Mouse (Mus musculus) megakaryocyte, adult 5-6 weeks (primary cell): ENCODE results near the gene Khdc4. TPM values are rescaled to one million over a fixed set of nuclear protein-coding genes. Genes with fewer than 3 reads are reported as not detected.

Experiments
- ATAC-seq: 2 replicates; pipeline ENCODE4 v1.8.0; 2016; ENCODE audit warnings: mild to moderate bottlenecking, inconsistent platforms; ENCODE audit not compliant: poor library complexity, severe bottlenecking
- total RNA-seq, 2 experiments: library from RNA; stranded (forward) in 1 of 2; stranded (reverse) in 1 of 2; fragments of 153-499, 151-499 nt in 1 of 2; fragments of 221-1000, 200-1000 nt in 1 of 2; gene quantifications; 2 replicates each; pipeline versions ENCODE4 v1.2.3 to v1.2.4; 2015 to 2017

The Khdc4 gene
- total RNA-seq (2015) (50.6 and 52.1 TPM in 2 replicates), total RNA-seq (2017) (53.4 and 56.1 TPM in 2 replicates)

DNA sequence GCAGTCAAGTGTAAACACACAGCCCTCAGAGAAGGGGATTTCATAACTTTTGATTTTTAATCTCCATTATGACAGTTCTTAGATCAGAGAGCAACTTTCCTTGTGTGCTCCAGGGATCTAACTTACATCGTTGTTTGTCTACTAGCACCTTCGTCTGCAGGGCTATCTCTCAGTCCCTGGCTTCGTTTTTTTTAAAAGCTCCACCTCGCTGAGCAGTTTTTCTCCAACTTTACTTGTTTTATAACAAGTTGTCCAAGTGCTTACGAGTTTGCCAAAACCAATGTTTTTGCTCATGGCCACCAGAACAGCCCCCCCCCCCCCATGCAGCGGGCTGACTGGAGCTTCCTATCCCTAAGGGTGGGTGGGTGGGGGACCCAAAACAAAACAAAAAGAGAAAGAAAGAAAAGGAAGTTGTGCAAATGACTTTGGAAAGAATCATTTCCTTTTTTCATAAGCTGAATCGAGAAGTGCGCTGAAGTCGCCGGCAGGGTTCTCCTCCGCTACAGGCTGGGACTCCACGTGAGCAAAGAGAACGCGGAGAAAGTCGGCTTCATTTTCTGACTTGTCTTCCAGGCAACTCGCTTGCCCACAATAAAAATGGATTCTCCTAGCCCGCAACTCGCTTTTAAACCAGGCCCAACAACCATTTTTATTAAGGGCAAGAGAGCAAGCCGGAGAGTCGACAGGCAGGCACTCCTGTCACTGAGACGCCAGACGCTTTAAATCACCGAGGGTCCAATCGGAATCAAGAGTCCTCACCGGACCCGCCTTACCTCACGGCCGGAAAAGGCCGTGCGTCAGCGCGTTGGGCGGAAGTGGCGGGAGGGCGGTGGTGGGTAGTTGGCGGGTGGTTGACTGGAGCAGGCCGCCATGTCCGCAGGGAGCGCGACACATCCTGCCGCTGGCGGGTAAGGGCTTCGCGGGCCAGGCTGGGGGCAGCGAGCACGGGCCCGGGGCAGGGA, at the start of gene Khdc4:
Khdc4 (plus strand) TSS at position 824 of the 962 bp plus-strand sequence.
- peak; percentile 97 for ATAC-seq

DNA sequence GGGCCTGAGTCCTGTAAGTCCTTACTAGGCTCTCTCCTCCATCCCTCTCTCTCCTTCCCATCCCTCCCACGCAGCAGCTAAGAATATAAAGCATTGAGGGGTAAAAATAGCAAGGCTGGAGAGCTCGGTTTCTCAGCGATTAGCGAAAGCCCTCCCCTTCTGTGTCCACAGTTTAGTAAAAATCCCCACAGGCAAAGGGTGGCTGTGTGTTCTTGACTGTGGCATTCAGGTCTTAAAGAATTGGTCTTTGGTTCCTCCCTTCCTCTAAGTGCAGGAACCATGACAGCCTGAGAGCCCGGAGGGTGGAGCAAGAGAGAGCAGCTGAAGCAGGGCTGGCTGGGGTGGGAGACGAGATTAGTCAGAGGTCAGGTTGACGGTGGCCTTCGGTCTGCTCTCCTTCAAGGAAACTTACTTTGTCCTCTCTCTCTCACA, 49.0 kb upstream of the Khdc4 start:
- ATAC-seq: no peak

- no peak for ATAC-seq
Observed at GRCm38 (mm10) chr3:88637134-88637533, 48.5 kb upstream of the Khdc4 start.

GRCm38 (mm10) chr3:88639239-88639638, 46.4 kb upstream of the Khdc4 start:
- no peak for ATAC-seq

DNA sequence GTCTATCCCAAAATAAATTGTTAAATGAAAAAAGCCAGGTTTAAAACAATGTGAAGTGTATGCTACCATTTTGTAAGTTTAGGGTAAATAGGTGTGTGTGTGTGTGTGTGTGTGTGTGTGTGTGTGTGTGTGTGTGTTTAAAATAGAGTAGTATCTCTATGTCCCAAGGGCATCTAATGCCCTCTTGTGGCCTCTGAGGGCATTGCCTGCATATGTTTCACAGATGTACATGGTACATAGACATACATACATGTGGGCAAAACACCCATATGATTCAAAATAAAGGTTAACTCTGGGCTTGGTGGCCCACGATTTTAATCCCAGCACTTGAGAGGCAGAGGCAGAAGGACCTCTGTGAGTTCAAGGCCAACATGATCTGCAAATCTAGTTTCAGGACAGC, 44.9 kb upstream of the Khdc4 start:
- ATAC-seq: peak; percentile 80

DNA sequence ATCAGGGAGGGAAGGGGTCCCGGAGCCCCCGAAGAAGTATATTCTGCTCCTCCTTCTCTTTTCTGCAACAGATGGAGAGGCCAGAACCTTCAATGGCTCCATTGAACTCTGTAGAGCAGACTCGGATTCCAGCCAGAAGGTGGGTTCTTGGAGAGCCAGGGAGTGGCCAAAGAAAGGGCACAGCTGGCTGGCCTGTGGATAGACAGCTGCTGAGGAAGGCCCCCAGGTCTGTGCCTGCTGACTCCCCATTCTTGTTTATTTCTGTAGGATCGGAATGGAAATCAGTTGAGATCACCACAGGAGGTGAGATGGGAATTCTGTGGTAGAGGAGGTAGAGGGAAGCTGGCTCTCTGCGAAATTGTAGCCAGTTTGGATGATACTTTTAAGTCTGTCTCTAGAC, 42.5 kb upstream of the Khdc4 start:
- ATAC-seq: no peak

GRCm38 (mm10) chr3:88645937-88646336, 39.7 kb upstream of the Khdc4 start:
- no peak for ATAC-seq

DNA sequence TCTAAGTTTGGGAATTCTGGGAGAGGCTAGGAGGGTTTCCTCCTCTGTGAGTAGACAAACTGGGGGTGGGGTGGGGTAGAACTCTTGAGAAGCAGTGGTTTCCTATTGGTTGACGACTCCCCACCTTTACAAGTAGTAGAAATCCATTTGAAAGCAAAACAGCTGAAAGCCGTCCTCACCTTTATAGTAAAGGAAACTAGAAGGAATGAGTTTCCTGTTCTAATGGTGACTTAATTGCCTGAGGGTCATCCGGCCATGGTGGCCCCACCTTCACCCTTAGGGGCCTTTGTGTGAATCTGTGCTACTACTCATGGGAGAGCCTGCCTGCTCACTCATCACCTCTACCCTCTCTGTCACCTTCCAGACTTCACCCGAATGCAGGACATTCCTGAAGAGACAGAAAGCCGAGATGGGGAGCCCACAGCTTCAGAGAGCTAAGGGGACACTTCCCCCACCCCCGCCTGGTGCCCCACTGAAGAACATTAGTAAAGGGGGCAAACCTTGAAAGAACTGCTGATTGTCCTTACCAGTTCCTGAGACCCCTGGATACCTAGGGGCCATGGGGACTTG, 39.1 kb upstream of the Khdc4 start:
- ATAC-seq: no peak

- no peak for ATAC-seq
Observed at GRCm38 (mm10) chr3:88647076-88647475, 38.5 kb upstream of the Khdc4 start.

GRCm38 (mm10) chr3:88647779-88648413, 37.7 kb upstream of the Khdc4 start:
- peak; percentile 66 for ATAC-seq

DNA sequence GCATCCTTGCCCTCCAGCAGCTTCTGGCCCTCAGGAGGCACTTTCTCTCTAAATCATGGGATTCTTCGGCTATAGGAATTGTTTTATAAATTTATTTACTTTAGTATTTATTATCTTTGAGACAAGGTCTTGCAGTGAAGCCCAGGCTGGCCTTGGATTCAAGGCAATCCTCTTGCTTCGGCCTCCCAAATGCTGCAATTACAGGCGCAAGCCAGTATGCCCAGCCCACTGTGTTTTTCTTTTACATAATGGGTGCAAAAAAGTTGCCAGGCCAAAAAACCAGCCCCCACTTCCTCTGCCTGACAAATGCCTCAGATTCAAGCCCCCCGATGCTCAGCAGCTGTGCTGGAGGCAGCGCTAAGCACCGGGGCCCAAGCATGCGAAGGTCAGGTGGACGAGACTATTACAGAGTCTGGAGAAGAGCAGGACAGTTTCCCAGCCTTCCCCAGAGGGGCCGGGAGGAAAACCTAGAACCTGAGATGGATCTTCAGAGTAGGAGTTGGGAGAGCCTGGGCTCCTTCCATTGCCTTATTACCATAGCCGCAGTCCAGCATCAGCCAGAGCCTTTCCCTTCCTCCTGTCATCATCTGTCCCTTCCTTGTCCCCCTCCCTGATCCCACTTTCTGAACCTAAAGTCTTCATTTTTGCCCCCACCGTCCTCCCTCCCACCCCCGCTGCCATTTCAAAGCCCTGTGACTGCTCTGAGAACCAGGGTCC, 37.0 kb upstream of the Khdc4 start:
- ATAC-seq: no peak

- no peak for ATAC-seq
Observed at GRCm38 (mm10) chr3:88649186-88649585, 36.4 kb upstream of the Khdc4 start.

- no peak for ATAC-seq
Observed at GRCm38 (mm10) chr3:88649967-88650366, 35.6 kb upstream of the Khdc4 start.

DNA sequence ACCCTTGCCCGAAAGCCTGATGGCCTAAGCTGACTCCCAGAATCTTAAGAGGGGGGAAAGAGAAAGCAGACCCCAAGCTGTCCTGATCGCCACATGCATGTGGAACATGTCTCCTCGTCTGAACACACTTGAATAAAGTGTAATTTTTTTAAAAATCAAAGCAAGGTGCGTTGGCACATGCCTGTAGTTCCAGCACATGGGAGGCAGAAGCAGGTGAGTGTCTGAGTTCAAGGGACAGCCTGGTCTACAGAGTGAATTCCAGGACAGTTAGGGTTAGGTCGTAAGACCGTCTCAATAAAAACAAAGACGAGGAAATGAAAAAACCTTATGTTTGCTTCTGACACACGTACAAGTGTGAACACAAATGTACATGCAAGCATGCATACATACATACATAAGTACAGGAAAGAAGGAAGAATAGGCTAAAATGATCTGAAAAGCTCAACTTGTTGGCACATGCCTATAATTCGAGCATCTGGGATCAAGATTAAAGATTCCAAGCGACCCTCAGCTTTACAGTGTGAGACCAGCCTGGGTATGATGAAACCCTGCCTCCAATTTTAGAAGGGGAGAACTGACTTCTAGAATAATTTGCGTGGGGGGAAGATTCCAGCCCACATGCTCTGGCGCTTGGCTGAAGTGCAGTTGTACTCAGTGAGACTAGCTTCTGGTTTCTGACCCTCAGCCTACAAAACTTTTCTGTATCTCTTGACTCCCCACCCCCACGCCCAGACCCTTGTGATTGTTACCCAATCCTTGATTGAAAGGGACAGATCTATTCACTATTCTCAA, 34.7 kb upstream of the Khdc4 start:
- ATAC-seq: no peak

DNA sequence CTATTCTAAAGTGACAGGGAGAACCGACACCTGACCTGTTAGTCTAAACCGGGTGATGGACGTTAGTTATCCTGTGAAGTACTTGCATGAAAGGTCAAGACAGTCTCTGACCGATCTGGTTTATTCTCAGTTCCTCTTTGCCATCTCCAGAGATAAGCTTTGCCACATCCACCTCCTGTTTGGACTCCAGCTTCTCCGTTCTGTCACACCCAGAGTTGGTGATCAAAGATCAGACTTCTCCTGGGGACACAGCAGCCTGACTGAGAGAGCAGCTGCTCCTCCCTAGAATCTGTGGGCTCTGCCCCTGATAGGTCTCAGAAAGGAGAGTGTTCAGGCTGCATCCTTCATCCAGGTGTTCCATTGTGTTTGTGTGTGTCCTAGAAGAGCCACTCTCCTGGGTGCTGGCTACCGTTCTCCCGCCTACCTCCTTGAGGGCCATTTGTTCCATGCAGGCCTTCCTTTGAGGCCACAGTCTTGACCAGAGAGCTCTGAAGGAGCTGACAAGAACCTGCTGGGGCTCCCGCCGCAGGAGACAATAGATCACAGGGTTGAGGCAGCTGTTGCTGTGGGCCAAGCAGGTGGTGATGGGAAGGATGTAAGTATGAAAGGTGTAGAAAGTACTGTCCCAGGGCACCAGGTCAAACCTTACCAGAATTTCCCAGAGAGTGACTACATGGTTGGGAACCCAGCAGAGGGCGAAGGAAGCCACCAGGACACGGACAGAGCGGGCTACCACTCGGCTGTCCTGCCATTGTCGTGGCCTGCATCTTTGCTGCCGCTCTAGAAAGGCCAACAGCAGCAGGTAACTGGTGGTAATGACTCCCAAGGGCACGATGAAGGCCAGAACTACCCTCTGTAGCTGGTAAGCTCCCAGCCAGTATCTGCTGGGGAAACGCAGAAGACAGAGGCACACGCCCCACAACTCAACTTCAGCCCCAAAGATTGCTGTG, 33.7 kb upstream of the Khdc4 start:
- ATAC-seq: peak; percentile 55

GRCm38 (mm10) chr3:88652846-88653515, 32.6 kb upstream of the Khdc4 start, which contains the start of gene Rxfp4:
TSS of gene Rxfp4 (minus strand) at chr3:88653142.
- no peak for ATAC-seq

- ATAC-seq: no peak
Observed at GRCm38 (mm10) chr3:88653516-88654370, 31.9 kb upstream of the Khdc4 start.
